Mouse (Mus musculus) heart, postnatal 0 days (tissue): ENCODE results near the gene Slfnl1. TPM values are rescaled to one million over a fixed set of nuclear protein-coding genes. Genes with fewer than 3 reads are reported as not detected.

ENCODE experiments used
- ATAC-seq: fragments of 200-750 bp; cut with Nextera tagmentation; 2 replicates; pipeline ENCODE4 v1.8.0; 2017; ENCODE audit warnings: low read depth, moderate number of reproducible peaks, moderate library complexity; ENCODE audit not compliant: insufficient read depth
- DNase-seq: peaks from one replicate; pipeline ENCODE4 v3.0.0-alpha.2; 2016; ENCODE audit warnings: low spot score
- H3K27ac ChIP-seq: fragments of 300-500 bp; sonication (generic); 2 replicates; pipeline ENCODE4 v1.5.1; 2014; ENCODE audit warnings: low read depth, mild to moderate bottlenecking
- H3K27me3 ChIP-seq: fragments of 300-500 bp; sonication (generic); 2 replicates; pipeline ENCODE4 v1.6.1; 2014; ENCODE audit warnings: low read length, mixed read lengths; ENCODE audit not compliant: control insufficient read depth, insufficient read depth
- H3K36me3 ChIP-seq: fragments of 300-500 bp; sonication (generic); replicated peaks from 2 replicates; pipeline ENCODE4 v1.6.1; 2014; ENCODE audit warnings: low read length, mixed read lengths; ENCODE audit not compliant: control insufficient read depth, insufficient read depth
- H3K4me1 ChIP-seq: fragments of 300-500 bp; sonication (generic); 2 replicates; pipeline ENCODE4 v1.6.1; 2014; ENCODE audit warnings: antibody characterized with exemption; ENCODE audit not compliant: control insufficient read depth, insufficient read depth
- H3K4me2 ChIP-seq: fragments of 300-500 bp; sonication (generic); 2 replicates; pipeline ENCODE4 v1.6.1; 2014; ENCODE audit warnings: low read depth, mild to moderate bottlenecking, low read length, moderate library complexity
- H3K4me3 ChIP-seq: fragments of 300-500 bp; sonication (generic); 2 replicates; pipeline ENCODE4 v1.5.1; 2014; ENCODE audit warnings: low read depth, low read length
- H3K9ac ChIP-seq: fragments of 300-500 bp; sonication (generic); replicated peaks from 2 replicates; pipeline ENCODE4 v1.6.1; 2014; ENCODE audit warnings: low read depth, low read length, mixed read lengths
- H3K9me3 ChIP-seq: fragments of 300-500 bp; sonication (generic); replicated peaks from 2 replicates; pipeline ENCODE4 v1.6.1; 2016; ENCODE audit warnings: low read length; ENCODE audit not compliant: control insufficient read depth
- CTCF ChIP-seq: IDR thresholded peaks from 2 replicates; pipeline ENCODE4 v1.5.1; 2016; ENCODE audit warnings: antibody characterized with exemption, control low read depth, low read depth
- EP300 ChIP-seq: IDR thresholded peaks from 2 replicates; pipeline ENCODE4 v1.6.1; 2016; ENCODE audit warnings: antibody characterized with exemption, low read depth
- WGBS: fragments of 180-500 bp; shearing (Covaris S2); extraction: QIAGEN DNeasy Blood & Tissue Kit; methylation state at CpG from one replicate; pipeline ENCODE4 v1.1.7; 2014; 5-methylcytosine and 5-hydroxymethylcytosine counted together
- polyA plus RNA-seq: library from polyadenylated mRNA; unstranded; fragments of >200 nt; fragmentation: Nextera tagmentation; extraction: Ambion mirVana; gene quantifications from 2 replicates; pipeline ENCODE4 v1.2.1, GENCODE M21; 2015
- total RNA-seq: library from RNA; depleted of rRNA; stranded (reverse); fragments of >200 nt; gene quantifications from 2 replicates; pipeline ENCODE4 v1.2.3, GENCODE M21; 2014; ENCODE audit warnings: low replicate concordance

Gene Slfnl1
- total and polyA plus RNA-seq, 2 experiments from 2014 or later: 0.07 TPM; not detected in 1

GRCm38 (mm10) chr4:120538664-120539063, 6.6 kb downstream of the Slfnl1 start:
- no peaks in the 10 kb centered on the region for H3K9me3 ChIP-seq
- H3K36me3 ChIP-seq: peaks cover 57% of the 10 kb centered on the region
- DNase-seq: no peak
- no peaks in the 10 kb centered on the region for H3K4me1 ChIP-seq
- H3K9ac ChIP-seq: no peak overlapping the region
- no peak for ATAC-seq
- 89% methylated on average over 10 of the region's 10 CpGs for WGBS
- no peak overlapping the region for H3K4me2 ChIP-seq
- no peaks in the 10 kb centered on the region for H3K27me3 ChIP-seq
- H3K4me3 ChIP-seq: no peak overlapping the region
- TF ChIP-seq CTCF (no peak), EP300 (no peak)
- no peak overlapping the region for H3K27ac ChIP-seq

GRCm38 (mm10) chr4:120544896-120545295, 12.9 kb downstream of the Slfnl1 start:
- WGBS: 93% methylated on average over 1 of the region's 1 CpGs
- Histone ChIP-seq H3K4me1 (no peaks in the 10 kb centered on the region), H3K36me3 (peaks cover 94% of the 10 kb centered on the region), H3K9me3 (no peaks in the 10 kb centered on the region), H3K27me3 (no peaks in the 10 kb centered on the region), H3K4me3 (no peak overlapping the region), H3K4me2 (no peak overlapping the region), H3K9ac (no peak overlapping the region), H3K27ac (no peak overlapping the region)
- ATAC-seq: no peak
- TF ChIP-seq CTCF (no peak), EP300 (no peak)
- no peak for DNase-seq

- H3K36me3 ChIP-seq: peaks cover 95% of the 10 kb centered on the region
- H3K4me2 ChIP-seq: no peak overlapping the region
- TF ChIP-seq CTCF (no peak), EP300 (no peak)
- no peak overlapping the region for H3K27ac ChIP-seq
- no peak overlapping the region for H3K9ac ChIP-seq
- no peaks in the 10 kb centered on the region for H3K4me1 ChIP-seq
- ATAC-seq (no peak), DNase-seq (no peak)
- H3K9me3 ChIP-seq: no peaks in the 10 kb centered on the region
- H3K27me3 ChIP-seq: no peaks in the 10 kb centered on the region
- 88% methylated on average over 6 of the region's 6 CpGs for WGBS
- no peak overlapping the region for H3K4me3 ChIP-seq
These were observed 24.6 kb downstream of the Slfnl1 start for GRCm38 (mm10) chr4:120556592-120556991.

- no peaks in the 10 kb centered on the region for H3K27me3 ChIP-seq
- 72% methylated on average over 2 of the region's 2 CpGs for WGBS
- DNase-seq: no peak
These were observed 33.7 kb downstream of the Slfnl1 start for GRCm38 (mm10) chr4:120565726-120566125.

GRCm38 (mm10) chr4:120568005-120568404, 36.0 kb downstream of the Slfnl1 start:
- peak overlapping the region; percentile 88 for H3K4me2 ChIP-seq
- peak overlapping the region; percentile 62 for H3K4me3 ChIP-seq
- H3K4me1 ChIP-seq: peaks cover 37% of the 10 kb centered on the region
- peaks cover 27% of the 10 kb centered on the region for H3K36me3 ChIP-seq
- H3K27ac ChIP-seq: peak overlapping the region; percentile 97
- H3K9ac ChIP-seq: peak overlapping the region; percentile 75
- TF ChIP-seq CTCF (no peak), EP300 (peak; percentile 67)
- WGBS: 5% methylated on average over 5 of the region's 5 CpGs
- DNase-seq: peak; percentile 95
- no peaks in the 10 kb centered on the region for H3K27me3 ChIP-seq
- H3K9me3 ChIP-seq: no peaks in the 10 kb centered on the region
- peak; percentile 51 for ATAC-seq

More at GRCm38 (mm10) chr4:120565726-120566125, 33.7 kb downstream of the Slfnl1 start:
- Histone ChIP-seq H3K9me3 (no peaks in the 10 kb centered on the region), H3K9ac (no peak overlapping the region), H3K36me3 (peaks cover 46% of the 10 kb centered on the region), H3K4me2 (no peak overlapping the region), H3K4me1 (peaks cover 28% of the 10 kb centered on the region), H3K4me3 (no peak overlapping the region), H3K27ac (no peak overlapping the region)
- TF ChIP-seq EP300 (no peak), CTCF (no peak)
- no peak for ATAC-seq

- 3% methylated on average over 4 of the region's 4 CpGs for WGBS
- no peak for ATAC-seq
- no peaks in the 10 kb centered on the region for H3K9me3 ChIP-seq
- H3K4me1 ChIP-seq: peaks cover 37% of the 10 kb centered on the region
- no peaks in the 10 kb centered on the region for H3K27me3 ChIP-seq
- peak overlapping the region; percentile 75 for H3K9ac ChIP-seq
- H3K27ac ChIP-seq: peak overlapping the region; percentile 97
- H3K4me3 ChIP-seq: peak overlapping the region; percentile 62
- DNase-seq: no peak
- TF ChIP-seq CTCF (no peak), EP300 (no peak)
- H3K4me2 ChIP-seq: peak overlapping the region; percentile 88
- H3K36me3 ChIP-seq: peaks cover 17% of the 10 kb centered on the region
These were observed 37.0 kb downstream of the Slfnl1 start for GRCm38 (mm10) chr4:120569025-120569424.
